Mouse (Mus musculus) erythroblast, embryonic 14.5 days (primary cell): ENCODE data around the gene Trabd.

Source experiments
- GATA1 ChIP-seq: IDR thresholded peaks from 2 replicates; pipeline ENCODE4 v1.6.1; 2012; ENCODE audit warnings: low read length, inconsistent platforms, mixed read lengths
- TAL1 ChIP-seq: IDR thresholded peaks from 3 replicates; pipeline ENCODE4 v1.6.1; 2012; ENCODE audit warnings: low read length, inconsistent platforms, mixed read lengths

- TF ChIP-seq GATA1 (no peak), TAL1 (no peak)
Observed at GRCm38 (mm10) chr15:89089248-89090051, 14.5 kb downstream of the Trabd start.
